Mouse (Mus musculus): ENCODE measurements around the gene 4930404H24Rik.

Gene 4930404H24Rik

GRCm38 (mm10) chr2:153530948-153531347 lies 38.4 kb downstream of the 4930404H24Rik start:
- DNase-seq (ENCODE audit: low spot score): no peak

GRCm38 (mm10) chr2:153533981-153534380 lies 41.4 kb downstream of the 4930404H24Rik start:
- no peak for DNase-seq (ENCODE audit: low spot score)

- no peak for DNase-seq (ENCODE audit: low spot score)
These were observed 46.3 kb downstream of the 4930404H24Rik start for GRCm38 (mm10) chr2:153538898-153539297.

- DNase-seq (ENCODE audit: low spot score): no peak
These were observed 50.5 kb downstream of the 4930404H24Rik start for GRCm38 (mm10) chr2:153542936-153543668.
